Mouse (Mus musculus) forebrain, embryonic 10.5 days (tissue): Measurements from ENCODE around the gene Mrps34. TPM values are rescaled to one million over a fixed set of nuclear protein-coding genes. Genes with fewer than 3 reads are reported as not detected.

Experiments used
- DNase-seq: peaks from one replicate; pipeline ENCODE4 v3.0.0-alpha.2; 2017; ENCODE audit warnings: low spot score; ENCODE audit errors: extremely low spot score
- H3K27ac ChIP-seq: fragments of 300-500 bp; sonication (generic); 2 replicates; pipeline ENCODE4 v1.5.1; 2016; ENCODE audit warnings: mild to moderate bottlenecking
- H3K27me3 ChIP-seq: fragments of 300-500 bp; sonication (generic); 2 replicates; pipeline ENCODE4 v1.6.1; 2016; ENCODE audit warnings: mild to moderate bottlenecking; ENCODE audit not compliant: poor library complexity, severe bottlenecking
- H3K36me3 ChIP-seq: fragments of 300-500 bp; sonication (generic); replicated peaks from 2 replicates; pipeline ENCODE4 v1.6.1; 2016; ENCODE audit warnings: mild to moderate bottlenecking, moderate library complexity
- H3K4me1 ChIP-seq: fragments of 300-500 bp; sonication (generic); 2 replicates; pipeline ENCODE4 v1.6.1; 2016
- H3K4me3 ChIP-seq: fragments of 300-500 bp; sonication (generic); 2 replicates; pipeline ENCODE4 v1.5.1; 2016; ENCODE audit warnings: mild to moderate bottlenecking, moderate library complexity
- H3K9me3 ChIP-seq: fragments of 300-500 bp; sonication (generic); 2 replicates; pipeline ENCODE4 v1.6.1; 2016; ENCODE audit warnings: mild to moderate bottlenecking, moderate library complexity
- WGBS: fragments of 180-500 bp; shearing (Covaris S2); methylation state at CpG from one replicate; pipeline ENCODE4 v1.1.7; 2016; 5-methylcytosine and 5-hydroxymethylcytosine counted together
- polyA plus RNA-seq: library from polyadenylated mRNA; unstranded; fragments of >200 nt; fragmentation: Nextera tagmentation; extraction: Ambion mirVana; gene quantifications from 2 replicates; pipeline ENCODE4 v1.2.1, GENCODE M21; 2016

Gene Mrps34
- polyA plus RNA-seq, 1 experiment from 2014 or later, result 103 TPM

DNA sequence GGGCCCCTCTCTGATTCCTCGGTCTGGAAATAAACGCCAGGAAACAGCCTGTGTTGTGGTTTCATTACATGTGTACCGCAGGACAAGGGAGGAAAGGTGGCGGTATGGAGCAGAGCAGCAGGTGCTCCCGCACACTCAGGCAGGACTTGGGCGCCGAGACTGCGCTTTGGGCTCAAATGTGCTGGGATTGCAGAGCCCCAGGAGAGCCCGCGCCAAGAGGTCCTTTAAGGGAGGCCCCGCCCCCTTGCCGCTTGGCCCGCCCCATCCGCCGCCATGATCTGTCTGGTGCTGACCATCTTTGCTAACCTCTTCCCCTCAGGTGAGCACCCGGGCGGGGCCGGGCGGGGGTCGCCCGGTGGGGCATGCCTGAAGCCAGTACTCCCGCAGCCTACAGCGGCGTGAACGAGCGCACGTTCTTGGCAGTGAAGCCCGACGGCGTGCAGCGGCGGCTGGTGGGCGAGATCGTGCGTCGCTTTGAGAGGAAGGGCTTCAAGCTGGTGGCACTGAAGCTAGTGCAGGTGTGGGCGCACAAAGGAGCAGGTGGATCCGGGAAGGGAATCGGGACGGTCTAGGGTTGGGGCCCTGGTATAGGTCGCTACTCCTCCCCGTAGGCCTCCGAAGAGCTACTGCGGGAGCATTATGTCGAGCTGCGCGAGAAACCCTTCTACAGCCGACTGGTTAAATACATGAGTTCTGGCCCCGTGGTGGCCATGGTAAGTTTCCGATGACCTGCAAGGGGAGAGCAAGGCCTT, 1.5 kb downstream of the Mrps34 start, which contains the start of gene Nme3:
Nme3 (plus strand) TSS at position 260 of the 752 bp plus-strand sequence.
- peaks cover 74% of the 10 kb centered on the region for H3K36me3 ChIP-seq
- H3K27me3 ChIP-seq, result no peaks in the 10 kb centered on the region
- peak within 1 kb of the TSS; percentile 83 for H3K4me3 ChIP-seq
- 1% methylated on average over 50 of the region's 50 CpGs for WGBS
- H3K9me3 ChIP-seq, result no peaks in the 10 kb centered on the region
- H3K27ac ChIP-seq, result peak within 1 kb of the TSS; percentile 91
- DNase-seq, result peak; percentile 77
- H3K4me1 ChIP-seq, result peaks cover 49% of the 10 kb centered on the region

DNA sequence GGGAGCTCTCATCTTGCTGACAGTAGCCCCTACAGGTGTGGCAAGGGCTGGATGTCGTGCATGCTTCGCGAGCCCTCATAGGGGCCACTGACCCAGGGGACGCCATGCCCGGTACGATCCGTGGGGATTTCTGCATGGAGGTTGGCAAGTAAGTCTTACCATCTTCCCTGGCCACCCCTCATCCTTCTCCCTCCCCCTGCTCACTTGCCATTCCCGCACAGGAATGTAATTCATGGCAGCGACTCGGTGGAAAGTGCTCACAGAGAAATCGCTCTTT, 2.0 kb downstream of the Mrps34 start:
- Histone ChIP-seq H3K27ac (peak overlapping the region; percentile 91), H3K9me3 (no peaks in the 10 kb centered on the region), H3K27me3 (no peaks in the 10 kb centered on the region), H3K36me3 (peaks cover 74% of the 10 kb centered on the region), H3K4me3 (peak overlapping the region; percentile 83), H3K4me1 (peaks cover 49% of the 10 kb centered on the region)
- WGBS, result 40% methylated on average over 11 of the region's 11 CpGs
- DNase-seq, result no peak

DNA sequence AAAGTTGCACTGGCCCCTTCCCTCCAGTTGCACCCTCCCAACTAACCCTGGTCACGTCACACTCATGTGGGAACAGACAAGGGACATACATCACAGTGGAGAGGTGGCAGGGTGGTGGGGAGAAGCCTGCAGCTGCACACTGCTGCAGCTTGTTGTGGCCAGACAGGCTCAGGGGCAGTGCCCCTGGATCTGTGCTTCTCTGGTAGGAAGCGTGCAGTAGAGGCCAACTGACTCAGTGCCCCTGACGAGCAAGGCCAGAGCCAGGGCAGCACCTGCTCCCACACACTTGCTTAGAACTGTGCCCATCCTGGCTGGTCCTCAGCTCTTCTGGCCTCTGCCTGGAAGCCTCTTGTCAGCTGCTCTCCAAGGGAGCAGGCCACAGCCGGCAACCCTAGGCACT, 2.7 kb downstream of the Mrps34 start:
- H3K9me3 ChIP-seq, result no peaks in the 10 kb centered on the region
- H3K27me3 ChIP-seq, result no peaks in the 10 kb centered on the region
- peaks cover 49% of the 10 kb centered on the region for H3K4me1 ChIP-seq
- H3K27ac ChIP-seq, result 0 out of 2 replicates have a peak overlapping the region, but pooled peaks have one; percentile 11
- WGBS, result 84% methylated on average over 4 of the region's 4 CpGs
- H3K4me3 ChIP-seq, result peak overlapping the region; percentile 83; the same call in 1 of the 2 replicates
- DNase-seq, result no peak
- H3K36me3 ChIP-seq, result peaks cover 74% of the 10 kb centered on the region

DNA sequence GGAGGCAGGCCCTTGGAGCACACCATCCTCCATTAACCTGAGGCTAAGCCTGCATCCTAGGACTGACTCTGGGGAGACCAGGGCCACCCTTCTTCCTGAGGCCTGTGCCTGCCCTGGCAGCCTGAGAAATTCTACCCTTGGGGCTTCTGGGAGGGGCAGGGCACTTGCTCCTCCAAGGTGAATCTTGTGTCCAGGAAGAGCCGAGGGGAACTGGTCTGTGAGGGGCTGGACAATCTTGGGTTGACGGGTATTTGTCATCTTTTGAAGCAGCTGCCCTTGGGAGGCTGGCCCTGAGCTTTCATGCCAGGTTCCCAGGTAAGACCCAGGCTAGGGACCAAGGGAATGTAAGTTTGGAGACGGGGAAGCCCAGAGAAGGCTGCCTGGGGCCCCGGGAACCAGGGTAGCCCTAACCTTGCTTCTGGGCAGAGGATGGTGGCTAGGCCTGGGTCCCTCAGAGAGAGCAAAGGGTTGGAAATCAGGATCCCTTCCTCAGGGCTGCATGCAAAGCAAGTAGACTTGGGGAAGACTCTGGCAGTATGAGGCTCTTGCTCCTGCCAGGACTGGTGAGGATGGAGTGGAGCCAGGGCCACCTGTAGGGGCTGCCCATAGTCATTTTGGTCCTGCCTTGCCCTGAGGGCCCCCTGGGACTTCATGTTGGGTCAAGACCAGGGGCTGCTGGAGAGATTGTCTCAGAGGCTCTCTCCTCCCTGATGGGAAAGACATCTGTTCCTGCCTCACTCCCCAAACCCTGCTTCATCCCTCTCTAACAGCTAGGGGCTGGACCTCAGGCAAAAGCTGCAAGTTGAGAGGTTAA, 3.3 kb downstream of the Mrps34 start:
- H3K4me3 ChIP-seq, result peak overlapping the region; percentile 83; the same call in 1 of the 2 replicates

DNA sequence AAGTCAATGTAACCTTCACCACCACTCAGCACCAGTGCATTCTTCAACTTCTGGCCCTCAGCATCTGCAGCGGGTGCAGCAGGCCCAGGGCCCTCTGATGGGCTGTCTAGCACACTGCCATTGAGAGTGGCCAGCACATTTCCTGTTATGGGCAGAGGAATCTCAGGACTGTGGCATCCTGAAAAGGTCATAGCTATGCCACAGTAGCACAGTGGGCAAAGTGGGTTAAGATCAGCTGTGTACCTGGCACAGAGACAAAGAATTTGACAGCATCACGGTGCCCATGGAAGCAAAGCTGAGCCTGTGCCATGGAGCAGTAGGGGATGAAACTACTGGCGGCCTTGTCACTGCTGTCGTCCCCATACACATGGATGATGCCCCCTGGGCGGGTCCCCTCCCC, 4.2 kb downstream of the Mrps34 start:
- Histone ChIP-seq H3K27me3 (no peaks in the 10 kb centered on the region), H3K27ac (no peak overlapping the region), H3K4me3 (no peak overlapping the region), H3K36me3 (peaks cover 77% of the 10 kb centered on the region), H3K4me1 (peaks cover 36% of the 10 kb centered on the region), H3K9me3 (no peaks in the 10 kb centered on the region)
- no peak for DNase-seq
- 86% methylated on average over 5 of the region's 5 CpGs for WGBS

More for the DNA sequence above, 3.3 kb downstream of the Mrps34 start:
- Histone ChIP-seq H3K27ac (no peak overlapping the region), H3K4me1 (peaks cover 45% of the 10 kb centered on the region), H3K36me3 (peaks cover 74% of the 10 kb centered on the region), H3K9me3 (no peaks in the 10 kb centered on the region), H3K27me3 (no peaks in the 10 kb centered on the region)
- 89% methylated on average over 4 of the region's 4 CpGs for WGBS
- DNase-seq, result no peak

DNA sequence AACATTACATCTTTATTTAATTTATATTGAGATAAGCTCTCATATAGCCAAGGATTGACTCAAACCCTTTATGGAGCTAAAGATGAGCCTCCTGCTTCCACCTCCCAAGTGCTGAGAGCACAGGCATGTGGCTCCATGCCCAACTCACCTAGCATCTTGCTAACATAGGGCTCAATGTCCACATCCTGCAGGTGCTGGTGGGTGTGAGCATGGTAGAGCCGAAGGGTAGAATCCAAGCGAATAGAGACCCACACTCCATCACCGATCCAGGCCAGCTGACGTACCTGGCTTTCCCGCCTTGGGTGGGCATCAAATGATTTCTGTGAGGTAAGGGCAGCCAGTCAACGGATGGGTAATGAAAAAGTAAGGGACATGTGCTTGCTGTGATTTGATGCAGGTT, 5.1 kb downstream of the Mrps34 start:
- Histone ChIP-seq H3K9me3 (no peaks in the 10 kb centered on the region), H3K27me3 (no peaks in the 10 kb centered on the region), H3K4me1 (peaks cover 31% of the 10 kb centered on the region), H3K36me3 (peaks cover 85% of the 10 kb centered on the region), H3K4me3 (no peak overlapping the region), H3K27ac (no peak overlapping the region)
- no peak for DNase-seq
- 97% methylated on average over 6 of the region's 6 CpGs for WGBS

DNA sequence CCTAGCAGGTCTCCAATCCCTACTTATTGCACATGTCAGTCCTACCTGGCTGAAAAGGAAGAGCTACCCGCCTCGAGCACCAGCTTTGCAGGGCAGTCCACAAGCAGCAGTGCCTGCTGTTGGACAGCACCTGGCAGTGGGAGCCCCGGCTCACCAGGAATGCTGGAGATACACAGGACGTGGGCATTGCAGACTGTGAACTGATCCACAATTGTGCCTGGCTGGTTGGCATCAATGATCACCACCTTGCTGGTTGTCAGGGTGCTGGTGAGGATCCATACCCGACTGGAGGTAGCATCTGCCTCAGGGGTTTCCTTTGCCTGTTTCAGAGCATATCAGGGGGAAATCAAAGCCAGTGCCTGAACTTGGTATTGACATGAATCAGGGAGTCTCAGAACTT, 7.2 kb downstream of the Mrps34 start:
- Histone ChIP-seq H3K4me1 (peaks cover 12% of the 10 kb centered on the region), H3K27me3 (no peaks in the 10 kb centered on the region), H3K4me3 (no peak overlapping the region), H3K36me3 (peaks cover 100% of the 10 kb centered on the region), H3K9me3 (no peaks in the 10 kb centered on the region), H3K27ac (no peak overlapping the region)
- no peak for DNase-seq
- WGBS, result 94% methylated on average over 5 of the region's 5 CpGs

DNA sequence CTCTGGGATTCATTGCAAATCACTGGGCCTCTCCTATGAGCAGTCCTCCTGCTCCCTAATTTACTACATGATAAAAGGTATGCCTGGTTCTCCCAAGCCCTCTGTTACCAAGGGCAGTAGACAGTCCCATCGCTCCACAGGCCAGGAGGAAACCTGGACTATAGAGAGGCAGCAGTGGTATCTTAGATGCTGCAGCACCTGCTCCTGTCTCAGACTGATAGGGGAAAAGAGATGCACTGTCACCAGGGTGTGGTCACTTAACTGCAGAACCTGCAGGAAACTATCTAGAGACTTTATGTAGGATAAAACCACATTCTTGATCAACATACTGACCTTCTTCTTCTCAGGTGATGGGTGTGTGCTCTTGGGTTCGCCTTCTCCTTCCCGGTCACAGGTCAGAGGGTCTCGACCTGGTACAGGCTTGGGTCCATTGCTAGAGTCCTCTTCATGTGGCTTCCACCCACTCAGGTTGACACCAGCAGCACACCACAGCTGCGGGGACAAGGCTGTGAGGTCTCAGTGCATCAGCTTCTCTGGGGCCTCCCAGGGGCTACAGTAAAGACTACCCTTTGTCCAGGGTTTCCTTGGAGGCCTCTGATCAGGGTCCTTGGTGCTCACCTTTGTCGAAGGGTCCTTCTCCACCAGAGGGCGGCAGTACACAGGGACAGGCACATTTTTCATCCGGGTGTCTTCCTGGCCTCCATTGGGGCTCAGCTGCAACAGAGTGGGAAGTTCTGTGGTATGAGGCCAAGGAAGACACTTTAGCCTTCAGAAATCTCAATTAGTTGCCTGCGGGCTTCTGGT, 8.0 kb downstream of the Mrps34 start:
- no peak overlapping the region for H3K27ac ChIP-seq
- 74% methylated on average over 9 of the region's 9 CpGs for whole genome bisulfite sequencing
- no peak for DNase-seq
- no peaks in the 10 kb centered on the region for H3K27me3 ChIP-seq
- H3K9me3 ChIP-seq, result no peaks in the 10 kb centered on the region
- peaks cover 4% of the 10 kb centered on the region for H3K4me1 ChIP-seq
- no peak overlapping the region for H3K4me3 ChIP-seq
- H3K36me3 ChIP-seq, result peaks cover 100% of the 10 kb centered on the region

DNA sequence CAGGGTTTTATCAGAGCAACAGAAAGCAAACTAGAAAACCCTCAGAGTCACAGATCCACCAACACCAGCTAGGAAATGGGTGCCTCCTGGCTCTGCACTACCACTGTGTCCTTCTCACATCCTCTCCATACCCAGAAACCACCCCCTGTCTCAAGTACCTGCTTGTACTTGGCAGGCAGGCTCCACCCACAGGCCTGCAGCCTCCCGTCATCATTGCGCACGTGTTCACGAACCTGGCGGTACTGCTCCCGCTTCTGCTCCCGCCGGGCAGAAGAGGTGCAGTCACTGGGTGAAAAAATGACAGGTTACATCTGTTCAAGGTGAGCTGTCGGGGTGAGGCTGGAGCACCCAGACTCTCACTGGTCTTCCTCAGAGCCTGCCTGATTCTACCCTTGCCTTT, 8.9 kb downstream of the Mrps34 start:
- no peaks in the 10 kb centered on the region for H3K27me3 ChIP-seq
- no peaks in the 10 kb centered on the region for H3K9me3 ChIP-seq
- 90% methylated on average over 9 of the region's 9 CpGs for WGBS
- peaks cover 100% of the 10 kb centered on the region for H3K36me3 ChIP-seq
- no peaks in the 10 kb centered on the region for H3K4me1 ChIP-seq
- no peak for DNase-seq
- no peak overlapping the region for H3K27ac ChIP-seq
- no peak overlapping the region for H3K4me3 ChIP-seq

DNA sequence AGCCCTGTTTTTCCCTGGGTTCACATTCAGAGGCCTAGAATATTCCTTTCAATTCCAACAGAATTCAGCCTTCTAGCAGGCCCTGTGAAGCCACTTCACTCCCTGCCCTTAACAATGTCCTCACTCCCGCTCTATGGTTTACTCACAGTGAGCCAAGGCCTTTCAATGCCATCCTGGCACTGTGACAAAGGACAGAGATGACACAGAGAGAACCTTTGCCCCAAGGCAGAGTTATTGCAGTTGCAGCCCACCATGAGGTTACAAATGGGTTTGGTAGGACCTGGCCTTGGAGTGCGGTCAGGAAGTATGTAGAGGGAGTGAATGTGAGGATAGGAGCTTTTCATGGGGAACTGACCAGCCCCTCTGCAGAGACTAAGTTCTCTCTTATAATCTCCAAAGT, 12.7 kb downstream of the Mrps34 start:
- Histone ChIP-seq H3K36me3 (peaks cover 100% of the 10 kb centered on the region), H3K9me3 (no peaks in the 10 kb centered on the region), H3K27ac (no peak overlapping the region), H3K4me3 (no peak overlapping the region), H3K4me1 (no peaks in the 10 kb centered on the region), H3K27me3 (no peaks in the 10 kb centered on the region)
- 90% methylated on average over 2 of the region's 2 CpGs for WGBS
- no peak for DNase-seq

DNA sequence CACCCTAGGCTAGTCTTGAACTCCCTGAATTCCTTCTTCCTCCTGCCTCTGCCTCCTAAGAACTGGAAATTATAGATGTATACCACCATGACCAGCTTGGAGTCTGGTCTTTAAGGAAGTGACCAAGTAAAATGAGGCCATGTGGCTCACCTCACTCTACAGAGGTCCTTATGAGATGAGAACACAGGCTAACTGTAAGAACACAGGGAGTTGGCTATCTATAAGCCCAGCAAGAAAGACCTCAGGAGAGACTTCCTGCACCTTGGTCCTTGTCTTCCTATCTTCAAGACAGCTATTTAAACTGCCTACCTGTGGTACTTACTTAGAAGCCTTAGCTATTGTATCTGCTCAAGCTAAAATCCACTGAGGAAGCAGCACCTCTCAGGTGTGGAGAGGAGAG, 19.1 kb downstream of the Mrps34 start:
- Histone ChIP-seq H3K36me3 (peaks cover 100% of the 10 kb centered on the region), H3K4me3 (no peak overlapping the region), H3K9me3 (no peaks in the 10 kb centered on the region), H3K27me3 (no peaks in the 10 kb centered on the region), H3K27ac (no peak overlapping the region), H3K4me1 (no peaks in the 10 kb centered on the region)
- no peak for DNase-seq

DNA sequence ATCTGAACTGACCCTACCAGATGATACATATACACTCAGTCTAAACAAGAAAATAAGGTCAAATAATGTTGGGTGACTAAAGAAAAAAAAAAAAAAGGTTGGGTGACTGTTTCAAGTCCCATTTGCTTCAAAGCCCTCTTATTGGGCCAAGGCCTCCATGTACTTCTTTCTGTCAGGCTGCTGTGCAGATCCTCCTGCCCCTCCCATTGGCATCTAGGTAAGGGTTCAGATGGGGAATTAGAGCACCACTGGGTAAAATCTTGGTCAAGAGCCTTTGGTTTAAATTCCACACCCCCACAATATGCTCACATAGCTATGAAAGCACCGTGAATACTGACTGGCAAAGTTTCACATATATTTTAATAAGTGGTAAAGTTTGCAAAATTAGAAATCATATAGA, 28.3 kb downstream of the Mrps34 start:
- no peak overlapping the region for H3K4me3 ChIP-seq
- H3K9me3 ChIP-seq, result no peaks in the 10 kb centered on the region
- H3K27ac ChIP-seq, result no peak overlapping the region
- DNase-seq, result no peak
- no peaks in the 10 kb centered on the region for H3K4me1 ChIP-seq
- 89% methylated on average over 1 of the region's 1 CpGs for WGBS
- peaks cover 99% of the 10 kb centered on the region for H3K36me3 ChIP-seq
- no peaks in the 10 kb centered on the region for H3K27me3 ChIP-seq
